Mouse (Mus musculus): Measurements from ENCODE around the gene Hist1h2bp. TPM values are rescaled to one million over a fixed set of nuclear protein-coding genes. Genes with fewer than 3 reads are reported as not detected.

Gene Hist1h2bp
- total and polyA plus RNA-seq, 3 experiments: 0.60 to 510 (median 3.6) TPM

DNA sequence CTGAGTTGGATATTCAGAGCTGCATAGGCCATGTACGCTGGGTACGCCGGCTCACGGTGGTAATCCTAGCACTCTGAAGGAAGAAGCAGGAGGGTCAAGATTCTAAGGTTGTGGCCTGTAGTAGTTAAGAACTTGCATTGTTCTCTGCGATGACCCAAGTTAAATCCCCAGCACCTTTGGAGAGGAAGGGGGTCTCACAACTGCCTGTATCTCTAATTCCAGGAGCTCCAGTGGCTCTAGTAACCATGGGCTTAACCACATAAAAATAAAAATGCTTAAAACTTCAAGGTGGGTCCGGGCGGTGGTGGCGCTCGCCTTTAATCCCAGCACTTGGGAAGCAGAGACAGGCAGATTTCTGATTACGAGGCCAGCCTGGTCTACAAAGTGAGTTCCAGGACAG lies 43.1 kb downstream of the Hist1h2bp start:
- Histone ChIP-seq H3K27me3 (replicated peaks) (no peaks in the 10 kb centered on the region), H3K36me3 (replicated peaks in 1 of 2; ENCODE audit: control insufficient read depth in 1 of 2, insufficient read depth in 1 of 2, low read length in 1 of 2) (peaks cover 0 to 4% of the 10 kb centered on the region in 2 experiments), H3K4me1 (ENCODE audit: control insufficient read depth in 1 of 2, insufficient read depth in 2 of 2) (peaks cover 0 to 39% of the 10 kb centered on the region in 2 experiments; a peak in 2 of 4 replicates), H3K4me3 (replicated peaks in 1 of 3; ENCODE audit: low read depth in 2 of 3, low read length in 2 of 3, poor library complexity in 1 of 3) (no peak overlapping the region), H3K79me2 (replicated peaks; ENCODE audit: control insufficient read depth, extremely low read depth, insufficient read depth, poor library complexity, severe bottlenecking) (no peaks in the 10 kb centered on the region), H3K9me3 (replicated peaks; ENCODE audit: low read length) (no peaks in the 10 kb centered on the region), H3K9ac (ENCODE audit: insufficient read depth, low read depth) (no peak overlapping the region; the same call in 1 of the 2 replicates), H3K27ac (ENCODE audit: insufficient read depth, low read depth) (no peak overlapping the region), H3K4me2 (ENCODE audit: insufficient read depth, low read depth, poor library complexity, severe bottlenecking) (no peak overlapping the region)
- no peak for DNase-seq (ENCODE audit: extremely low read depth)
- in situ Hi-C loops (cut with MboI; ENCODE audit: low pct_ligation_motif_present, low pct_unique_long_range_greater_than_20kb, low sequenced_read_pairs) (no loop called here), dilution Hi-C loops (cut with MboI; ENCODE audit: extremely low pct_ligation_motif_present, extremely low pct_unique_long_range_greater_than_20kb, low sequenced_read_pairs) (no loop called here)
- TF ChIP-seq USF1 (IDR thresholded peaks at IDR 0.05; ENCODE audit: low read depth, low read length) (no peak), GABPA (IDR thresholded peaks at IDR 0.05; ENCODE audit: insufficient replicate concordance, low read depth, low read length) (no peak), EP300 (IDR thresholded peaks at IDR 0.05; ENCODE audit: low read length) (no peak), JUND (conservative IDR thresholded peaks at IDR 0.05; ENCODE audit: low read depth, low read length) (no peak), TCF12 (IDR thresholded peaks at IDR 0.05; ENCODE audit: low read depth, low read length) (no peak), NRF1 (IDR thresholded peaks at IDR 0.05; ENCODE audit: low read depth, low read length) (no peak), JUN (IDR thresholded peaks at IDR 0.05; ENCODE audit: insufficient read depth, low read depth, low read length) (no peak), MEF2A (IDR thresholded peaks at IDR 0.05; ENCODE audit: borderline replicate concordance, low read depth, low read length) (no peak), MAZ (IDR thresholded peaks at IDR 0.05; ENCODE audit: low read depth, low read length) (no peak), NELFE (IDR thresholded peaks at IDR 0.05; ENCODE audit: low read depth, low read length) (no peak), TBP (conservative IDR thresholded peaks at IDR 0.05; ENCODE audit: low read depth, low read length) (no peak), MYC (IDR thresholded peaks at IDR 0.05; ENCODE audit: low read depth, low read length) (no peak), CTCF (conservative IDR thresholded peaks at IDR 0.05 in 1 of 2, IDR thresholded peaks at IDR 0.05 in 1 of 2; ENCODE audit: low read depth in 2 of 2, low read length in 2 of 2) (no peak), ZC3H11A (IDR thresholded peaks at IDR 0.05; ENCODE audit: low read depth, low read length) (no peak), HCFC1 (IDR thresholded peaks at IDR 0.05; ENCODE audit: low read depth, low read length) (no peak), CHD2 (IDR thresholded peaks at IDR 0.05; ENCODE audit: low read length) (no peak), IRF4 (IDR thresholded peaks at IDR 0.05; ENCODE audit: low read depth, low read length) (no peak), E2F4 (IDR thresholded peaks at IDR 0.05; ENCODE audit: insufficient replicate concordance, low read depth, low read length) (no peak), BHLHE40 (IDR thresholded peaks at IDR 0.05; ENCODE audit: low read depth, low read length) (no peak), USF2 (conservative IDR thresholded peaks at IDR 0.05; ENCODE audit: low read depth, low read length) (no peak)

Measured in CH12.LX (cell line).